ENCODE assay signal across 9 mouse cellular contexts in genomic region chr9:69759721-69760221, GRCm38 (mm10). TPM values are rescaled to one million over a fixed set of nuclear protein-coding genes. Genes with fewer than 3 reads are reported as not detected.
A peak's percentile ranks its signal among the peaks of the same experiment; 100 is the strongest.
DNase-seq lines count a peak whose midpoint lies in the region; ATAC-seq and TF ChIP-seq lines count a peak whose summit lies in the region.
"Had no signal": no experiment of that assay in that cellular context is flagged by ENCODE, and none has a peak within 500 bp of the region (broad histone marks: within the 10 kb centered on the region; RNA-seq: fewer than 3 reads in every experiment).

No protein-coding gene starts in this region.

- no peak for TF ChIP-seq CTCF in lung, embryonic 14.5 days (IDR thresholded peaks at IDR 0.05; ENCODE audit: low read depth)

- H3K27ac ChIP-seq in lung, embryonic 14.5 days (ENCODE audit: low read depth): no peak overlapping the region
- H3K27ac ChIP-seq in forebrain, embryonic 11.5 days (ENCODE audit: low read depth, low read length): no peak overlapping the region
- H3K27ac ChIP-seq in limb, embryonic 15.5 days: no peak overlapping the region
- H3K27ac ChIP-seq: stomach, embryonic 15.5 days had no signal

- peaks cover 100% of the 10 kb centered on the region for H3K27me3 ChIP-seq in lung, embryonic 14.5 days (ENCODE audit: insufficient read depth, low read length)
- H3K27me3 ChIP-seq in forebrain, embryonic 11.5 days (ENCODE audit: control insufficient read depth, insufficient read depth, low read length): peaks cover 92% of the 10 kb centered on the region
- H3K27me3 ChIP-seq in limb, embryonic 15.5 days: peaks cover 98% of the 10 kb centered on the region

- WGBS in lung, embryonic 14.5 days: under 1% methylated on average over 44 of the region's 44 CpGs
- 1% methylated on average over 44 of the region's 44 CpGs for WGBS in forebrain, embryonic 11.5 days
- WGBS in limb, embryonic 15.5 days: under 1% methylated on average over 44 of the region's 44 CpGs

- H3K36me3 ChIP-seq in lung, embryonic 14.5 days (ENCODE audit: insufficient read depth): no peaks in the 10 kb centered on the region
- no peaks in the 10 kb centered on the region for H3K36me3 ChIP-seq in forebrain, embryonic 11.5 days (ENCODE audit: control insufficient read depth, insufficient read depth, low read length)
- no peaks in the 10 kb centered on the region for H3K36me3 ChIP-seq in limb, embryonic 15.5 days
- H3K36me3 ChIP-seq: stomach, embryonic 15.5 days had no signal

- peak; percentile 28 for DNase-seq in lung, embryonic 14.5 days
- no peak for DNase-seq in lung, postnatal 25 days (ENCODE audit: low spot score)
- DNase-seq in forebrain, embryonic 11.5 days (ENCODE audit: low spot score): no peak
- DNase-seq in thymus, postnatal 25 days: peak; percentile 51
- no peak for DNase-seq in frontal cortex, adult 2 months (ENCODE audit: extremely low spot score in 1 of 2, low spot score in 1 of 2)
- no peak for DNase-seq in ovary, postnatal 10 days (ENCODE audit: low spot score)

- H3K4me3 ChIP-seq in lung, embryonic 14.5 days (ENCODE audit: low read depth, low read length): 0 out of 2 replicates have a peak overlapping the region, but pooled peaks have one; percentile 8
- peak overlapping the region; percentile 32 for H3K4me3 ChIP-seq in forebrain, embryonic 11.5 days (ENCODE audit: low read depth, low read length)
- H3K4me3 ChIP-seq in limb, embryonic 15.5 days: peak overlapping the region; percentile 12; the same call in 1 of the 2 replicates
- H3K4me3 ChIP-seq: stomach, embryonic 15.5 days had no signal

- no peak overlapping the region for H3K4me2 ChIP-seq in lung, embryonic 14.5 days
- peak overlapping the region; percentile 47 for H3K4me2 ChIP-seq in forebrain, embryonic 11.5 days (ENCODE audit: low read depth, low read length, severe bottlenecking)
- peak overlapping the region; percentile 20; the same call in 1 of the 2 replicates for H3K4me2 ChIP-seq in limb, embryonic 15.5 days
- H3K4me2 ChIP-seq: stomach, embryonic 15.5 days had no signal

- no peak for ATAC-seq in lung, embryonic 14.5 days (ENCODE audit: insufficient read depth)
- ATAC-seq in forebrain, embryonic 11.5 days (replicated peaks; ENCODE audit: low FRiP score): no peak
- no peak for ATAC-seq in limb, embryonic 15.5 days (ENCODE audit: insufficient number of reproducible peaks, low FRiP score, low TSS enrichment, low read depth)

- no peak overlapping the region for H3K9ac ChIP-seq in lung, embryonic 14.5 days
- H3K9ac ChIP-seq in forebrain, embryonic 11.5 days (ENCODE audit: low read length): peak overlapping the region; percentile 48
- no peak overlapping the region for H3K9ac ChIP-seq in limb, embryonic 15.5 days
- H3K9ac ChIP-seq: stomach, embryonic 15.5 days had no signal

- H3K9me3 ChIP-seq in lung, embryonic 14.5 days (ENCODE audit: low read depth, low read length): no peaks in the 10 kb centered on the region
- H3K9me3 ChIP-seq in forebrain, embryonic 11.5 days (ENCODE audit: control insufficient read depth, low read length): no peaks in the 10 kb centered on the region
- H3K9me3 ChIP-seq in limb, embryonic 15.5 days: no peaks in the 10 kb centered on the region
- H3K9me3 ChIP-seq: stomach, embryonic 15.5 days had no signal

- H3K4me1 ChIP-seq in lung, embryonic 14.5 days (ENCODE audit: insufficient read depth): no peaks in the 10 kb centered on the region; the same call in 1 of the 2 replicates
- peaks cover 15% of the 10 kb centered on the region for H3K4me1 ChIP-seq in forebrain, embryonic 11.5 days (replicated peaks; ENCODE audit: control insufficient read depth, insufficient read depth, low read length)
- peaks cover 40% of the 10 kb centered on the region for H3K4me1 ChIP-seq in limb, embryonic 15.5 days

RNA-seq across cellular contexts. Expression of gene Foxb1, which starts 1.0 kb away (rescaled TPM):
- polyA plus RNA-seq in lung, embryonic 14.5 days (2014; fragmentation: Nextera tagmentation; extraction: Ambion mirVana): not detected in 2 replicates
- 1.8 and 2.8 TPM in 2 replicates for polyA plus RNA-seq in forebrain, embryonic 11.5 days (2014; fragmentation: Nextera tagmentation; extraction: Ambion mirVana)
- not detected in 2 replicates for polyA plus RNA-seq in limb, embryonic 15.5 days (2015; fragmentation: Nextera tagmentation; extraction: Ambion mirVana)
- not detected in 2 replicates for polyA plus RNA-seq in frontal cortex, adult 2 months (2012; rRNA removed)
- polyA plus RNA-seq: large intestine, adult 2 months had no signal

Comparison
In these comparisons a context has a peak if more than half of its experiments do, and no peak if none do; other contexts are left out.
1. DNase-seq: peak in lung, embryonic 14.5 days (single experiment) and thymus, postnatal 25 days (single experiment); none in lung, postnatal 25 days (single experiment), forebrain, embryonic 11.5 days (single experiment), frontal cortex, adult 2 months (0 of 2) and ovary, postnatal 10 days (single experiment).
2. Peak in every context shown above with its lines, with median percentiles within 50 percentile points of each other: H3K4me3 ChIP-seq.